Mouse (Mus musculus) urinary bladder, adult 2 months (tissue): ENCODE results near the gene Sfxn2. TPM values are rescaled to one million over a fixed set of nuclear protein-coding genes. Genes with fewer than 3 reads are reported as not detected.
A peak's percentile ranks its signal among the peaks of the same experiment; 100 is the strongest.
"Not testable (repeated sequence)": the region's sequence is repeated elsewhere in the genome, so short reads cannot be mapped to it uniquely, and the experiment has no call there.

Experiments used
- DNase-seq: peaks from one replicate; pipeline ENCODE4 v3.0.0; 2022; ENCODE audit warnings: low spot score
- polyA plus RNA-seq: library from polyadenylated mRNA; depleted of rRNA; stranded (reverse); fragments of >200 nt; gene quantifications from 2 replicates; pipeline ENCODE4 v1.2.3, GENCODE M21; 2012

Gene Sfxn2
- polyA plus RNA-seq, 1 experiment: 5.8 TPM

DNA sequence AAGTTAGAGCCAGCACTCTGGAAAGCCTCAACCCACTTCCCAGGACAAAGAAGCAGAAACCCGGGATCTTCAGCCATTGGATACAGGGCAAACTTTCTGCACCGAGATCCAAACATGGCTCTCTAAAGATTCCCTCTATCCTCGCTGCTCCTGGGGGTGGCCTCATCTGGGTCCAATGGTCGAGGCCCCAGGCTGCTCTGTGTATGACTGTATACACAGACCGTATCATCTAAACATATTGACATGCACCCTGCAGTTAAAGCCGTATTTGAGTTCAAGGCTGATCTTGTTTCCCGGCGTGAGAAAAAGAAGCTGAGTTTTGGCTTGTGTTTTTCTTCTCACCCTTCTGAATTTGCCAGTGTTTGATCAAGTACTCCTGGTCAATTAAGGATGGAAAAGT is 30.4 kb upstream of the Sfxn2 start:
- no peak for DNase-seq

DNA sequence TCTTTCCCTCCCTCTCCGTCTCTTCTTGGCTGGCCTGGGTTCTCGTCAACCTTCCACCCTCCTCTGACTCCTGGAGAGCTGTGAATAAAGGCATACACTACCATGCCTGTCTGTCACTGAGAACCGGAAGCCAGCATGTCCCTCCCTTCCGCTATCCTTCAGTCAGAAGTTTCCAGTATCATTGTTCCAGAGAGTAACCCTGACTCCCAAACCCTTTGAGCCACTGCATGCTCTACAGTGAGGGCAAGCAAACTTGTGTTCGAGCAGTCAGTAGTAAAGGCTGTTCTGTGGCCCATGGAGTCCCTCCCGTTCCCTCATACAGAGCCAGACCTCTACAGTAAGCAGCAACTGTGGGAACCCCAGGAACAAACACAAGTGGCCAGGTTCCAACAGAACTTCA is 25.6 kb upstream of the Sfxn2 start:
- DNase-seq: no peak

DNA sequence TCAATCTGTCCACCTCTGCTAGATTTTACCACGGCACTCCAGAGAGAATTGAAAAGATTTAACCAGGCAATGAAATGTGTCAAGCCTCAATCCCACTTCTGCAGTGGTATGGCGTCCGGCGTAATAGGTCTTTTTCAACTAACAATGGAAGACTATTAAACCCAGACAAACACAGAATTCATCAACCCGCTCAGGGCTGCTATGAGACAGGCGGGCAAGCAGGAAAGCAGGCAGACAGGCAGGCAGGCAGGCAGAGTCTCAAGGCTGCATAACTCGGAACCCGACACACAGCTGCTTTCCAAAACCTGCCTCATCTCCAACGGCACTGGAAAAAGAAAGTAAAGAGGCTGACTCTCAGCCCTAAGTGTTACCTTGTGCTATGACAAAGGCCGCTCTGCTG is 25.1 kb upstream of the Sfxn2 start:
- DNase-seq: no peak

DNA sequence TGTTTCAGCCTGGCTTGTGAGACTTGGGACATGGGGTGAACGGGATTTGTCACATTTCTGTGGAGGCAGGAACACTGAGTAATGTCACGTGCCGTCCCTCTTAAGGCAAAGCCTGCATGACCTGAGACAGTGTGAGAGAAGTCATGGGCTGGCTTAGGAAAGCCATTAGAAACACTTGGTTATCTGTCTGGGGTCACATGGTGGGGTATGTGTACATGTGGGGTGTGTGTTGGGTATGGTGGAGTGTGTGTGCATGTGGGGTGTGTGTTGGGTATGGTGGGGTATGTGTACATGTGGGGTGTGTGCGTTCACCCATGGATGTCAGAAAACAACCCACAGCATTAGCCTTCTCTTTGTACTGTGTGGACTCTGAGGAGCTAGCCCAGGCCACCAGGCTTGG is 22.8 kb upstream of the Sfxn2 start:
- no peak for DNase-seq

DNA sequence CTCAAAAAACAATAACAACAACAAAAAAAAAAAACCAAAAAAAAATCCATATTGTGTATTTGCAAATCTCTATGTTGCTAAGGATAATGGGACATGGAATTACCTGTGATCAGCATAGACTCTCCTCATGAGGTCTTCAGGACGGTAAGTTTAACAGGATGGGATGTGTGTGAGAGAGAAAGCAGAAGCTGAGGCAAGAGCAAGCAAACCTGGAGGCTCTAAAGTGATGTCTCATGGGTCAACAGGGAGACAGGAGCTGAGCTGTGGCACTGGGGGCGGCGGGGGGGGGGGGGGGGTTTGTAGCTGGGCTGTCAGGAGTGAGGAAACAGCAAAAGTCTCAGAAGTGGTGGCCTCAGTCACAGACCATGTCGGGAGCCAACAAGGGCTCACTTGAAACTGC is 20.7 kb upstream of the Sfxn2 start:
- DNase-seq: no peak

DNA sequence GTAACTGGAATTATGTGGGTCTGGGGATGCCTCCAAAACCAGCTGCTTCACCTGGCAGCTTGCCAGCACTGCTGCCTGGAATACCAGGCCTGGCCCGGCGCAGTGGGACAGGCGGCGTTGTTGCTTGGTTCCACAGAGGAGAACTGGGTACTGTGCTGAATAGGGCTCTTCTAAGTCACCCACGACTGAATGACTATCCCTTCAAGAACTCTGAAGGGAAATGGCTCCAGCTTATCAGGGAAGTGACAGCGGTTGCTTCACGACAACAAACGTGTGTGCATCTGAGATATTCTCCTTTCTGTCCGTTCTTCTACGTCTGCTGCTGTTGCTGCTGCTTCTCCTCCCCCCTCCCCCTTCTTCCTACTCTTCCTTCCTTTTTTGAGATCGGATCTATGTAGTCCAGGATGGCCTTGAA is 19.6 kb upstream of the Sfxn2 start:
- DNase-seq: no peak

DNA sequence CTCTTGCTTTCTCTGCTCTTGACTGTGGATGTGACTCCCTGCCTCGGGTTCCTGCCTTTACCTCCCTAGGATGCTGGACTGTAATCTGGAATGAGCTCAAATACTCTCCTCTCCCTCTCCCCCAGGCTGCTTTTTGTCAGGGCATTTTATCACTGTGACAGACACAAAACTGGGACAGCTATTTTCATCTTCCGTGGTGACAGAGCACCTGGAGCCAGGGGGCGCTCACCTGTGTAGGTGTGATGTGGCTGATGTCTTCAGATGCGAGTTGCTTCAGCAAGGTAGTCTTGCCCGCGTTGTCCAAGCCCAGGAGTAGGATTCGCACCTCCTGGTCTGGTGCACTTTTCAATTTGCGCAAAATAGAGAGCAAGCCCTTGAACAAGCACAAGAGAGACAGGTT is 15.2 kb upstream of the Sfxn2 start:
- DNase-seq: no peak

DNA sequence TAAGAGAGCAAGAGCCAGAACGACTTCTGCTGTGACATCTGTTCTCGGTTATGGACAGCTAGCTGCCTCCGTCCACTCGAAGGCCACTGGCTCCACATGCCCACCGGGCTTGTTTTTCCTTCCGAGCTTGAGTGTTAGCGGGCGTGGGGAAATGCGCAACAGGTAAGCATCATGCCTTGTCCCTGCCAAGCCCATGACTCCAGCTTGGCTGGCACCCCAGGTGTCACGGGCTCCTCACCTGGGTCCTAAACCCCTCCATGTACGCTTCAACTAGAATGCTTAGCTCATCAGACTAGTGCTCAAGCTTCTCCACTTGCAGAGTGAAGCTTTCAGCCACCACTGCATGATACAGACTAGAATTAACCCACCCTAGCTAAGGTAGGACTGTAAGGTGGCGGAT is 14.5 kb upstream of the Sfxn2 start:
- DNase-seq: no peak

DNA sequence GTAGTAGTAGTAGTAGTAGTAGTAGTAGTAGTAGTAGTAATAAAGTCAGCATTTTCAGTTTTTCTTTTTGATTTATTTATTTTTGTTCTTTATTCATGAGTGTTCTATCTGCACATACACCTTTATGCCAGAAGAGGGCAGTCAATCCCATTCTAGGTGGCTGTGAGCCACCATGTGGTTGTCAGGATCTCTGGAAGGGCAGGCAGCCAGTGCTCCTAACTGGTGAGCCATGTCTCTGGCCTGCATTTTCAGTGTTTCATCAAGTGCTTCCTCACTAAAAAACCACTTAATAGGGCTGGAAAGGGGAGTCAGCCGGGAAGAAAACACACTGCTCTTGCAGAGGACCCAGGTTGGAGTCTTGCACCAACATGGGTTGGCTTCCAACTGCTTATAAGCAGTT is 11.0 kb upstream of the Sfxn2 start:
- no peak for DNase-seq

DNA sequence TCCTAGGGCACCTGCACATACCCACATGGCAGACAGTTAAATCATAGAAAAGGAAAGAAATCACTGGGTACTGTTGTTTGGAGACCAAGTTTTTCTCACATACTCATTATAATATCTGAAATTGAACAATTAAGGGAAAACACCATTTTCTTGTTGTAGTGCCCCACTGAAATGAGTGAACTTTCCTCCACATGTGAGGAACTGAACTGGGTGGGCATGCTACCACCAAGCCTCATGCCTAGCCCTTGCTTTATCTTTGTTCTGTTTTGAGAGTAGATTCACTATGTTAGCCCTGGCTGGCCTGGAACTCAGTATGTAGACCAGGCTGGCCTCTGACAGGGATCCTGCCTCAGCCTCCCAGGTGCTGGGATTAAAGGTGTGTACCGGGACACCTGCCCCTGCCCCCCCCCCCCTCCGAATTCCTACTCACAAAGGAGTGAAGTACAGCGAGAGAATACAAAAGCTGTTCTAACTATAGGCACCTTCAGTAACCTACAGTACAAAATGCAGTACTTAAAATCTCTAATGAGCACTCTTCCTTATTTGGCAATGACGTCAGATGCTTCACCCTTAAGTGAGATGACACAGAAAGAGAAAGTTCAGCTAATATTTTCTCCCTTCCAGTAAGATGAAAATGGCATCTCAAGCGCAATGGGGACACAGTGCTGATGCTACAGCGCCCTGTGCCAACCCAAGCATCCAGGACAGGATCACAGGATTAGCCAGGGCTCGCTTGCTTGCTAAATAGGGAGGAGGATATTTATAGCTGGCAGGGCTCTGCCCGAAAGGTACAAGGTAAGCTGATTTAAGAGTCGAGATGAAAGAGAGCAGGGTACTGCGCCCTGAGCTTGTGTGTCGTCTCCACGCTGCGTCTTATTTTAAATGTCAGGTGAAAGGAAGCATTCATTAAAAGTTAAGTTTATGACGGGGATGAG is 10.3 kb upstream of the Sfxn2 start:
- DNase-seq: no peak

DNA sequence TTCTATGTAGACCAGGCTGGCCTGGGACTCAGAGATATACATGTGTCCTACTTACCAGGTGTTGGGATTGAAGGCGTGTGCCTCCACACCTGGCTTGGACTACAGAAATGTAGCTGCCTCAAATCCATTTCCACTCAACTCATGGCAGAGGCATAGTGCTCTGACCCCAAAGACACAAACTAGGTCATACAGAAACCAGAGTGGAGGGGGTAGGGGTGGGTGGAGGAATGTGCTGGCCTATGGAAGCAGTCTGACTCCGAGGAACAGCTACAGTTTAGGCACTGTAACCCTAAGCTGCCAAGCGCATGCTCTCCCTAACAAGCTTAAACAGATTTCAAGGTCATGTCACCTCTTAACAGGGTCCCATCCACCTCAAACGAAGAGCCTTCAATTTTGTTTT is 9.6 kb upstream of the Sfxn2 start:
- DNase-seq: no peak

DNA sequence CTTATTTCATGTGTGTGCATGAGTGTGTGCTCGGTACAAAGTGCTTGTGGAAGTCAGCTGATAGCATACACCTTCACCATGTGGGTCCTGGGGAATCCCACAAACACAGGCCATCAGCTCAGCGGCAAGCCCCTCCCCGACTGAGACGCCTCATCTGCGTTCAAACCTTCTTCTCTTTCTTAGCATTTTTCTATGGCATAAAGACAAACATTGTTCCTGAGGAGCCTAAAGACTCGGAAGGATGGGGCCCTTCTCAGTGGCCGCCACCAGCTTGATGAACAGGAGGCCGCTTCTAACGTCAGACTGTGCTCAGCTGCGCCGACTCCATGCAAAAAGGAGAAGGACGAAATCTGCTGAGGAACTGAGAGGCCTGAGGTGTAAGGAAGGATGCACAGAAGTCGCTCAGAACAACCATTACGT is 9.1 kb upstream of the Sfxn2 start:
- no peak for DNase-seq

DNA sequence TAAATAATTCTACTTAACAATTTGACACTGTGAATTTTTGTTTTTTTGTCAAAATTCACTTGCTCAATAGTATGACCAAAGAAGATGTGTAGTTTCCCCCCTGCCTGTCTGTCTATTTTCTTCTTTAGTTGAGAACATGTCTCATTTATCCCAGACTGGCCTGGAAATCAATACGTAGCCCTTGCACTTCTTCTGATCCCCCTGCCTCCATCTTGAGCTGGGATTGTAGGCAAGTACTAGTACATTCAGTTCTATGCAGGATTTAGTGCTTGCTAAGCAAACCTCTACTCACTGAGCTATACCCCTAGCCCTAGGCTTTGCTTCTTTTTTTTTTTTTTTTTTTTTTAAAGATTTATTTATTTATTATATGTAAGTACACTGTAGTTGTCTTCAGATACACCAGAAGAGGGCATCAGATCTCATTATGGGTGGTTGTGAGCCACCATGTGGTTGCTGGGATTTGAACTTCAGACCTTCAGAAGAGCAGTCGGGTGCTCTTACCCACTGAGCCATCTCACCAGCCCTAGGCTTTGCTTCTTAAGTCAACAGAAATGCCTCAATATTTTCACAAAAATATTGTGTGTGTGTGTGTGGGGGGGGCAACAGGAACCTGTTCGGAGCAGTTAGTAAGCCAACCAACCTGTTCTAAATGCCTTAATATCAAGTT is 1.8 kb upstream of the Sfxn2 start:
- DNase-seq: not testable (repeated sequence)

DNA sequence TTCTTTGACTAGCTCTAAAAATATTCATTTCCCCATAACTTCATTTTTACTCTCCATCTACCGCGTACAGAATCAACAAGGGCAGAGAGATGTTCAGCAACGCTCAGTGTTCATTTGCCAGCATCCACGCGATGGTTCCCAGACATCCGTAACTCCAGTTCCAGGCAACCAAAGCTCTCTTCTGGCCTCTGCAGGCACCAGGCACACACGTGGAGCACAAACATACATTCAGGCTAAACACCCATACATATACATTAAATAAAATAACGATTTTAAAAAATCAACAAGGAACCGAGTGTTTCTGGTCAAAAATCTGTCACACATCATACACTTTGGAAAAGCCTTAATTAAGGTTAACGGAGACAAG is 1.3 kb upstream of the Sfxn2 start:
- DNase-seq: no peak

DNA sequence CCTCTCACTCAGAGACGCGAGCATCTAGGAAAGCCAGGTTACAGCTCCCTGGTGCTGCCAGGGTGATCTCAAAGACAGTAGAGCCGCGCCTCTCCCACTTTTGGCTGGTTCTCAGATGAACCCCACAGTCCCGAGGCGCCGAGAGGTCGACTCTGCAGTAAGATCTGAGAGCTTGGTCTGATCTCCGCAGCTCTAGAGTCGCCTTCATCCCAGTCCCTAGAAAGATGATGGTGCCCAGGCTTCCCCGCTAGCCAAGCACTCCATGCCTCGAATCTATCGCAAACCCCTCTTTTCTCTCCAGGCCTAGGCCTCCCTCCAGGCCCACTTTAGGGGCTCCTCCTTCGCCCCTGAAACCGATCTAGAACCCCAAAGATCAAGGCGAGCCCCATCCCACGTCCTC is 617 bp upstream of the Sfxn2 start:
- DNase-seq: no peak

DNA sequence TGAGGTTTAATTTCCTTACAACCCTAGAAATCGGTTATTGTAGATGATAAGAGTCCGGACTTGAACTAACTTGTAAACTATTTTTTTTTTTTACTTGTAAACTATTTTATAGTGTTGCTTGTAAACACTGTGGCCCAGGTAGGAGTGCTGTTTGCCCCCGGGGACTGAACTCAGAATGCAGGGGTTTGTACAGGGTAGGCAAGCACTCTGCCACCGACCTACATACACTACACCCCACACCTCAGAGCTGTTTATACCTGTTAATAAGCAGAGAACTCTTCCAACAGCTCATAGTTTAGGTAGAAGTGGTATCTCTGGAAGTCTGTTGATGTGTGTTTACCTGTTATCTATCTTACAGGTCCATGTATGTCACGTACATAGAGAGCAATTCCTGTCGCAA is 825 bp downstream of the Sfxn2 start:
- DNase-seq: no peak

DNA sequence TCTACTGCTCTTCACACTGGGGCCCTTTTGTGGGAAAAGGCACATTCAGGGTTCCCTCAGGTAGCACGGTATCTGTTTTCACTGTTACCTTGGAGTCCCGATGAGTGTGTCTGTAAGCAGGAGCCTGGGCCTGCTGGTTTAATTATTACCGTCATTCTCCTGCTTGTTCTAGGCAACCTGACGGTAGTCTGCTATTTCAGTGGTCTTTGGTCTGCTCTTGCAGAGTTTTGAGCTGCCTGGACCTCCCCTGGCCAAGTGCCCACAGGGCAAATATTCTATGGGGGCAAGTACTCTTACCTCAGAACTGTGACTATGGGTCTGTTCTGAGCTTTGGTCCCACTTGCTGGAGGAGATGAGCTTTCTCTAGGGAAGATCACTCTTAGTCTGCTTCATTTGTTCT is 2.0 kb downstream of the Sfxn2 start:
- DNase-seq: no peak

DNA sequence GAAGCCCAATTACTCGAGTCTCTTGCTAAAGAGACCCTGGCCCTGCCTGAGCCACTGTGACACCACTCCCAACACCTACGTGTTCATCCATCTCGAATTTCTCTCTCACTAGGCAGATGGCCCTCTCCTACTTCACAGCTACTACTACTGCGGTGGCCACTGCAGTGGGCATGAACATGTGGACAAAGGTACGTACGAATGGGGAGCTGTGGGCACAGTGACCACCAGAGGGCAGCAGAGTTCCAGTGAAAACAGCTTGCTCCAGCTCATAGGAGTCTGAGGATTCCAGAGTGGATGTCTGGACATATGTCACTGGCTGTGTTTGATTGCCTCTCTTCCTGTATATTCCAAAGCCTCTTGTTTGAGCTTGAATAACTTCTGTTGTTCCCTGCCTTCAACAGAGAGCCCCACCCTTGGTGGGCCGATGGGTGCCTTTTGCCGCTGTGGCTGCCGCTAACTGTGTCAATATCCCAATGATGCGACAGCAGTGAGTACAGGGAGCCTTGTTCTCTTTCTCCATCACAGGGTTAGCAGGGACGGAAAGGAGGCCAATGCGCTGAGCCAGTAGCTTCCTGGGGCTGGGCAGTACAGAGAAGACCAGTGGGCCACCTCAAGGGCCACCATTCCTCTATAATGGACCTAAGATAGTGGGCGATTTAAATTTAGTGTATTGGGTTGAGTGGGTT is 14.8 kb downstream of the Sfxn2 start:
- peak; percentile 67 for DNase-seq

DNA sequence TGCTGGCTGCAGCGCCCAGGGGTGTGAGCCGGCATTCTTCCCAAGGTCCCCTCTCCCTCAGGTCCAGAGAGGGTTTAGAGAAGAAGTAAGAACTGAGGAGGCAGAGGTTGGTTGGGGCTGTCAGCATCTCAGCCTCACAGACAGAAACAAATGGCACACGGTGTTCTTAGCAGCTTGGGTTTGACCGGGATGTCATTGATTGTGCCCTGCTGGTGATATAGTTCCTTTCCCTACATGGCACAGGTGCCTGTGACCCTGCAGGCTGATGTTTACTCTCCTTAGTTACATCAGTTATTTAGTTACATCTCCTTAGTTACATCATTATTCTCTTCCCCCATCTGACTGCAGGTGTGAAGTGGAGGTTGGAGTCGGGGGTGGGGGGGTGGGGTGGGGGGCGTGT is 18.4 kb downstream of the Sfxn2 start:
- no peak for DNase-seq

DNA sequence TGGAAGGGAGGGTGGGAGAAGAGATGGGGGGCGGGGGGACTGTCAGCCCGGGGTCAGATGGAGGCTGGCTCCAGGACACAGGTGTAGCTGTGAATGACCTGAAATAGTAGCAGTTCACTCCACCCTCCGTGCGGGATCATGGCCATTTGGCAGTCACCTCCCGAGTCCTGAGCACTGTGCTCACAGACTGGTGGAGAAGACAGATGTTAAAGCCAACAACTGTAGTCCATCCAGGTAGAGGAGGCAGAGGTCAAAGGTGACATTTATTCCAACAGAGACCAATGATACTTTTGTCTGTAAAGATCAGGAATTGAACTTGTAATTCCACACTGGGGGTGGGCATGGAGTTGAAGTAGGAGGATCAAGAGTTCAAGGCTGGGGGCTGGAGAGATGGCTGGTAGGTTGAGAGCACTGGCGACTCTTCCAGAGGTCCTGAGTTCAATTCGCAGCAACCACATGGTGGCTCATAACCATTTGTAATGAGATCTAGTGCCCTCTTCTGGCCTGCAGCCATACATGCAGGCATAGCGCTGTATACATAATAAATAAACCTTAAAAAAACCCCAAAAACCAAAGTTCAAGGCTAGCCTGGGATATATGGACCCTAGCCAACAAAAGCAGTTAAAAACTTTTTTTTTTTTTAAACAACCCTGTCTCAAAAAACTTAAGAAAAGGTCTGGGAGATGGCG is 19.7 kb downstream of the Sfxn2 start:
- no peak for DNase-seq

DNA sequence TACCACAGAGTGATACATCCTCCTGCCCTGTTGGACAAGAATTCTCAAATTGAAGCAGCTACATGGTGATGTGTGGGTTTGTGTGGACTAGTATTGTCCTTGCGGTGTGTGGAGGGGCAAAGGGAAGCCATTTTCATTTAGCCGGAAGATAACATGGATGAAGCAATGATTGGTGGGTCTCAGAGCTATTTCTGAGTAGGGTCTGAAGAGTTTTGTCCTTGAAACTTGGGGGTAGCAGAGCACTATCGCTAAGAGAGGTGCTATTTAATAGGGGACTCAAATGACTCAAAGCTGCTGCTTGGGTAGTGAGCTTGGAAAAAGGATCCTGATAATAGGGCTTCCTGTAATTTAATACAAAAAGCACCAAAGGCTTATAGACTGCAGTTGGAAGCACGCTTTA is 25.0 kb downstream of the Sfxn2 start:
- no peak for DNase-seq

DNA sequence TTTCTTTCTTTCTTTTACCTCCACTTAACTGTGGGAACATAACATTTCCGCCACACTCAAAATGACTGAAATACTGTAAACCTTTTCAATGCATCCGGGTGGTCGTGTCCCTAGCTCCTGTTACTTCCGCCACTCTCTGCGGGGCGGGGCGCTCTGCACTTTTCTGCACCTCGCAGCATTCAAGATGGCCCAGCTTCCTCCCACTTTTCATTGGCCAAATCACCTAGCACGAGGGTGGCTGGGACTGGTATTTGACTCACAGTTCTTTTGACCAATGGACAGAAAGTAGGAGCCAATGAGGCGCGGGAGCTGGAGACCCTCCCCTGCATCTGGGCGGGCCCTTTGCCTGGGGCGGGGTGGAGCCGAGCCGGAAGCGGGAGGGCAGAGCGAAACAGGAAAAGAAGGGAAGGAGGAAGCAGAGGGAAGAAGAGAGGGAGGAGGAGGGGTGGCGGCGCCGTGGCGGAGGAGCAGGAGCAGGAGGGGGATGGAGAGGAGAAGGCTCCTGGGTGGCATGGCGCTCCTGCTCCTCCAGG is 25.6 kb downstream of the Sfxn2 start, which contains the start of gene Wbp1l:
Wbp1l (plus strand) TSS at position 365 of the 533 bp plus-strand sequence.
- peak; percentile 85 for DNase-seq
